Mouse (Mus musculus): ENCODE measurements around the gene Hoxa11. TPM values are rescaled to one million over a fixed set of nuclear protein-coding genes. Genes with fewer than 3 reads are reported as not detected.
A peak's percentile ranks its signal among the peaks of the same experiment; 100 is the strongest.

Gene Hoxa11
- polyA plus RNA-seq, 1 experiment from 2014 or later = not detected

DNA sequence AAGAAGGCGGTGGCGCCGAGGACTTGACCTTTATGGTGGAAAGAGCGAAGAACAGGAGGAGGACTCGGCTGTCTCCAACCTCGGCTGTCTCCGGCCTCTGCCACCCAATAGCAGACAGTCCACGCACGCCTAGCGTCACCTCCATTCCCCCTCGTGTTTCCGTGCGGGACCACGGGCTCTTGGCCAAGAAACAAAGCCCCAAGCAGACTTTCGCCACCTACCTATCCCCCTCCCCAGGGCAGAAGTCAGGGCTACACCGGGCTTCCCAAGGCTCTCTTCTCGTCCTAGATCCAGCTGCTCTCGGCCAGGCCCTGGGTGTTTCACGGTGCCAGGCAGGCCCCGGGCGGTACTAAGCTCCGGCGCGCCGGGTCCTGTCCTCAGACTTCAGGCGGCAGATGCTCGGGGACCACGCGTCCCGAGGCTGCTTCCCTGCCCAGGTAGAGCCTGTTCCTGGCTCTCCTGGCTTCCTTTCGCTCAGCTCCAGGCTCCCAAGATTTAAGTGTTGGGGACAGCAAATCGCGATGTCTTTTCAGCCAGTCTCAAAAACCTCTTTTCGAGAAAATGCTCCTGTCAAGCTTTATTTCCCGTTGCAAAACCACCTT lies 7.3 kb upstream of the Hoxa11 start:
- under 1% methylated on average over 35 of the region's 35 CpGs for WGBS
- ATAC-seq (ENCODE audit: insufficient number of reproducible peaks, insufficient read depth, low FRiP score, low TSS enrichment, low read depth) = no peak
- H3K9me3 ChIP-seq = no peaks in the 10 kb centered on the region
- no peak overlapping the region for H3K9ac ChIP-seq
- peaks cover 93% of the 10 kb centered on the region for H3K27me3 ChIP-seq
- no peaks in the 10 kb centered on the region for H3K36me3 ChIP-seq
- H3K4me2 ChIP-seq = no peak overlapping the region
- H3K27ac ChIP-seq = no peak overlapping the region
- H3K4me1 ChIP-seq = 0 out of 2 replicates have a peak, but pooled peaks cover 4% of the 10 kb centered on the region
- H3K4me3 ChIP-seq = no peak overlapping the region

DNA sequence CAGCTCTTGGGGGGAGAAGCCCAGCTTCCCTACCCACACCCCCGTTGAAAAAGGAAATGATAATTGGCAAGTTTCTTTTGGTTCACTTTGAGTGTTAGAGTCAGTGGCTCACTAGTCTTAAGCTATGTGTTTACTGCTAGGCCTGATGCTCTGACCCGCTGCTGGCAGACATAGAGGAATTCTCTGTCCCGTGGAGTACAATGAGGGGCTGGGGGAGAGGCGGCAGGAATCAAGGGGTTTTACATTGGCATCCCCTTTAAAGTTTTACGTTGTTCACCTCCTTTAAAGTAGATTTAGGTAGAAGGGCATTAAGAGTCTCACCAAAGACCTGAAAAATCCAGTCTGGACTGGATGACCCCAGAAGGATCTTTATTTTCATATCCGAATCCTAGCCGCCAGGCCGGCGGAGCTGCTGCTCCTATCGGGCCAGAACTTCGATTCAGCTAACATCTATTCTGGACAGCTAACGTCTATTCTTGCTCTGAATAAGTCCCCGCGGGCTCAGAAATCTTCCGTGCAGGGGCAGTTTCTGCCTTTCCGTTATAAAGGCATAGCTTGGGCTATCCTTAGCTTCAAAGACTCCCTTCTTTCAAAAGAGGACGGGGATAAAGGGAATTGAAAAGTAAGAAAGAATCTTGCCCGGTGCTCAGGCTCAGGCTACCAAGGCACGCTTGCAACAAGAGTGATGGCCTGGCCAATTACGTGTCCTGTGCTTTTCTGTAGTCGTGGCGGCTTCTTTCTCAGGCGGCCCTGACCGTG lies 6.6 kb upstream of the Hoxa11 start:
- Histone ChIP-seq H3K9ac (no peak overlapping the region), H3K27ac (no peak overlapping the region), H3K4me3 (no peak overlapping the region), H3K27me3 (peaks cover 94% of the 10 kb centered on the region), H3K4me2 (no peak overlapping the region), H3K4me1 (0 out of 2 replicates have a peak, but pooled peaks cover 4% of the 10 kb centered on the region), H3K9me3 (no peaks in the 10 kb centered on the region), H3K36me3 (no peaks in the 10 kb centered on the region)
- no peak for ATAC-seq (ENCODE audit: insufficient number of reproducible peaks, insufficient read depth, low FRiP score, low TSS enrichment, low read depth)
- 2% methylated on average over 24 of the region's 24 CpGs for WGBS

DNA sequence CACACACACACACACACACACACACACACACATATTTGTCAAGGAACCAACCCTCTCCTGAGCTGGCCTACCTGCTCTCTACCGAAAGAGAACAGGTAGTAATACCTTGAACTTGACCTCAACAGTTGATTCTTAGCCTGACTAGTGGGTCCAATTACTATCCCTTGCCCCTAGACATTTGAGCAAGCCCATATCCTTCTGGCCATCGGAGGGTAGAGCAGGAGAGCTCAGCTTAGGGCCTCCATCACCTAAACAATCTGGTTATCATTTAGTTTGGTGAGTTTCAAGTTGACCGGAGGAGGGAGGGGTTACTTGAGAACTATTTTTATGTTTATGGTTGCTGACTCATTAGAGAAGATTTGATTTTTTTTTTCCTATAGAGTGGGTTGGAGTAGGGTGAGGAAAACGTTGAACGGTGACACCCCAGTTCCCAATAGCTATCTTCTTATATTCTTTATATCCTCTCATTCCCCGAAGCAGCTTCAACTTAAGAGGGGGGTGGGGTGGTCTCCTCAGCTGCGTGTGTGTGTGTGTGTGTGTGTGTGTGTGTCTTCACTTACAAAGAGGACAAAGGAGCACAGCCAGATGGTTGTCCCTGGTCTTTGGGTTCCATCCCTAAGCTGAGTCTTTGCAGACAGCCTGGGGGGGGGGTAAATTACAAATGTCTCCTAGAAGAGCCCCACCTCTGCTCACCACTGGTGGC lies 5.7 kb upstream of the Hoxa11 start:
- no peak overlapping the region for H3K27ac ChIP-seq
- 7% methylated on average over 7 of the region's 7 CpGs for WGBS
- H3K4me3 ChIP-seq = no peak overlapping the region
- H3K9me3 ChIP-seq = no peaks in the 10 kb centered on the region
- no peaks in the 10 kb centered on the region for H3K36me3 ChIP-seq
- no peak overlapping the region for H3K9ac ChIP-seq
- H3K27me3 ChIP-seq = peaks cover 95% of the 10 kb centered on the region
- no peak overlapping the region for H3K4me2 ChIP-seq
- ATAC-seq (ENCODE audit: insufficient number of reproducible peaks, insufficient read depth, low FRiP score, low TSS enrichment, low read depth) = no peak
- peaks cover 5% of the 10 kb centered on the region; the same call in 1 of the 2 replicates for H3K4me1 ChIP-seq

DNA sequence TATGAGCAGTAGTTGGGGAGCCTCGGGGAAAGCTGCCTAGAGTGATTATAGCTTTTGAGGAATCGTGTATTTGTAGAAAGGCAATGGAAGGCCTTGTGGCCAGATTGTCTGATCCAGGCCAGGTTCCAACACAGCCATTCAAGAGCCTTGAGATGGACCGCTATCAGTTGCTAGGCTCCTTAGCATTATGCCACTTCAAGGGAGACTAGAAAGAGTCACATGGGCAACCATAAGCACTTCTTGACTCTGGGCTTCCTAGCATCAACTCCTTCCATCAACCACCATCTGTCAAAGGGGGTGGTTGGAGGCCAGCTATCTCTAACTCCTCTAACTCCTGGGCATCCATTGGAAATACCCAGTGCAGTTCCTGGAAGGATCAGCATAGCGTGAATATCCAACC lies 4.2 kb upstream of the Hoxa11 start:
- Histone ChIP-seq H3K27ac (no peak overlapping the region), H3K36me3 (no peaks in the 10 kb centered on the region), H3K4me1 (peaks cover 9% of the 10 kb centered on the region; the same call in 1 of the 2 replicates), H3K4me3 (no peak overlapping the region), H3K9ac (no peak overlapping the region), H3K9me3 (no peaks in the 10 kb centered on the region), H3K4me2 (no peak overlapping the region), H3K27me3 (peaks cover 96% of the 10 kb centered on the region)
- 2% methylated on average over 4 of the region's 4 CpGs for WGBS
- no peak for ATAC-seq (ENCODE audit: insufficient number of reproducible peaks, insufficient read depth, low FRiP score, low TSS enrichment, low read depth)

DNA sequence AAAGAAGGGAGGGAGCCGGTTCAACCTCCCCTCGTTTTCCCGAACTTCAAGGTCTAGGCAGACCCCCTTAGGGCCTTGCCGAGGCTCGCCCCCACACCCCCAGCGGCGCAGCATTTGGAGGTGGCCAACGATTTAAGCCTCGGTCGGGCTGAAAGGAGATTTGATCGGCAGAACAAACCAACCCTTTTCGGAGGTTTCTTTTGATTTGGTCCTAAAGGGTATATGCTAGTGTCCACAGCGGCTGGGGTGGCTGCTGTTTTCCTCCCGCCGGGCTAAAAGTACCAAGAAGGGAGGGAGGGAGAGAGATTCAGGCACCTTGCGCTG lies 3.8 kb upstream of the Hoxa11 start:
- H3K27me3 ChIP-seq = peaks cover 99% of the 10 kb centered on the region

DNA sequence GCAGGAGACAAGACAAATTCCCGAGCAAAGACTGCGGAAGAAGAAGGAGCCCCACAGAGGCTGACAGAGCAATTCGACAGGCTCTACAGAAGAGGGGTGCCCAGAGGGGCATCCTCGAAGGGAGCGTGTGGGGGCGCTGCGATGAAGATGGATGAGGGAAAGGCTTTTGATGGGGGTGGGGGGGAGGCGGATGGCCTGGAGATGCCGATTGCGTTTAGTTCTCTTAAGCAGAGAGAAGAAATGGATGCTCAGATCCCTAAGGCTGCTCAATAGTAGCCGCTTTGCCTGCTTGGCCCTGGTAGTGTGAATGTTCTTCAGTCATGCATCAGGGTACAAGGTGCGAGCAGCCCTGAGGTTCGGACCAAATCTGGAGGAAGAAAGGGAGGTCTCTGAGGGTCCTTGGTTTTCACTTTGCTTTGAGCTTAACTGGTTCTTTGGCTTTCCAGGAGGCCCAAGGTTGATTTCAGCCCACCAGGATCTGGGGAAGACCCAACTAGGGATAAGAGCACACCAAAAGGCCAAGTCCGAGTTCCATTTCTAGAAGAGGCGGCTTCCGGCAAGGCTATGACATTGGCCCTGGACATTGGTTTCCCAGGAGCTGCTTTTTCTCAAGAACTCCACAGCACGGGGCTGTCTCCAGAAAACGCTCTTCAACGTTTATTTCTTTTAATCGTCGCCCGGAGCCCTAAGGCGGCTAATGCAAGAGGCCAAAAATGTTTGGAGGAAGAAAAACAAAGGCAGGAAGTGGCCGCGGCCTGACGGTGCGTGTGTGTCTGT lies 3.2 kb upstream of the Hoxa11 start:
- H3K4me2 ChIP-seq = no peak overlapping the region
- ATAC-seq (ENCODE audit: insufficient number of reproducible peaks, insufficient read depth, low FRiP score, low TSS enrichment, low read depth) = no peak
- no peaks in the 10 kb centered on the region for H3K36me3 ChIP-seq
- H3K9ac ChIP-seq = no peak overlapping the region
- 0 out of 2 replicates have a peak overlapping the region, but pooled peaks have one; percentile 1 for H3K4me3 ChIP-seq
- H3K27me3 ChIP-seq = peaks cover 99% of the 10 kb centered on the region
- no peaks in the 10 kb centered on the region for H3K9me3 ChIP-seq
- peaks cover 9% of the 10 kb centered on the region; the same call in 1 of the 2 replicates for H3K4me1 ChIP-seq
- under 1% methylated on average over 27 of the region's 27 CpGs for WGBS
- no peak overlapping the region for H3K27ac ChIP-seq

More for the DNA sequence above, 3.8 kb upstream of the Hoxa11 start:
- H3K36me3 ChIP-seq = no peaks in the 10 kb centered on the region
- no peak for ATAC-seq (ENCODE audit: insufficient number of reproducible peaks, insufficient read depth, low FRiP score, low TSS enrichment, low read depth)
- no peak overlapping the region for H3K4me2 ChIP-seq
- no peak overlapping the region for H3K27ac ChIP-seq
- H3K9me3 ChIP-seq = no peaks in the 10 kb centered on the region
- no peak overlapping the region for H3K4me3 ChIP-seq
- no peak overlapping the region for H3K9ac ChIP-seq
- WGBS = under 1% methylated on average over 16 of the region's 16 CpGs
- peaks cover 9% of the 10 kb centered on the region; the same call in 1 of the 2 replicates for H3K4me1 ChIP-seq

DNA sequence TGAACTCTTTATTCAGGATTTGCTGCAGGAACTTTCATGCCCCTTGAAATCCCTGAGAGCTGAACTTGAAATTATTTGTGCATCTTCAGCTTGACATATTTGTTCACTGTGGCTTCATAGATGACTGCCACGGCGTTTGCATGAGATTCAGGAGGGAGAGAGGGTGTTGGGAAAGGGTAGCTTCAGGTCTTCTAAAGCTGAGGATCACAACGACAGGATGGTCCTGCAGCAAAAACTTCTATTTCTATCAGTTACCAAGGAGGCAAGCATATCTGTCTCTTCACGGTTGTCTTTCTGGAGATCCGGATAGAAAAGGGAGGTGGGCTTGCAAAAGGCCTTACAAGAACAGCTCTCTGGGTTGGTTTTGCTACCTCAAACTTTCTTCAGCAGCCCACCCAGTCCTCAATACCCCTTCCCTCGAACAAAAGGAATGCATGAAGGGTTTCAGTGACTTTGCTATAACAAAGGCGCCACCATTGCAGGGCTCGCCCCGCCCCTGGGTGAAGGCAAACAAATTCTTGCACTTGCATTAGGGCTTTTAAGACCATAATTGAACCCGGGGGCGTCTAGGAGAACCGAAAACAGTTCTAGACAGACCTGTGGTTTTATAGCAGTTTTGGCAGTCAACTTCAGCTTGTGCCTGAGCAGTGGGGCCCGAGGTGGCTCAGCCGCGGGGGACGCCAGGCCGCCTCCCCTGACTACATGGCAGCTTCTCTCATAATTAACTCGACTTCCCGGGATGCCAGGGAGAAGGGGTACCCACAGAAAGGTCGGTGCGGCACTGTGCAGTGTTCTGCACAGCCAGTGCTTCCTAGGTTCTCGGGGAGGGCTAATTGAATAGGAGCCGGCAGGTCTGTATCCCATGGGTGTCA lies 2.4 kb upstream of the Hoxa11 start:
- Histone ChIP-seq H3K36me3 (no peaks in the 10 kb centered on the region), H3K4me2 (no peak overlapping the region), H3K27ac (no peak overlapping the region), H3K27me3 (peaks cover 99% of the 10 kb centered on the region), H3K9me3 (no peaks in the 10 kb centered on the region), H3K4me1 (peaks cover 9% of the 10 kb centered on the region; the same call in 1 of the 2 replicates), H3K9ac (no peak overlapping the region), H3K4me3 (0 out of 2 replicates have a peak overlapping the region, but pooled peaks have one; percentile 1)
- 1% methylated on average over 23 of the region's 23 CpGs for WGBS
- no peak for ATAC-seq (ENCODE audit: insufficient number of reproducible peaks, insufficient read depth, low FRiP score, low TSS enrichment, low read depth)

DNA sequence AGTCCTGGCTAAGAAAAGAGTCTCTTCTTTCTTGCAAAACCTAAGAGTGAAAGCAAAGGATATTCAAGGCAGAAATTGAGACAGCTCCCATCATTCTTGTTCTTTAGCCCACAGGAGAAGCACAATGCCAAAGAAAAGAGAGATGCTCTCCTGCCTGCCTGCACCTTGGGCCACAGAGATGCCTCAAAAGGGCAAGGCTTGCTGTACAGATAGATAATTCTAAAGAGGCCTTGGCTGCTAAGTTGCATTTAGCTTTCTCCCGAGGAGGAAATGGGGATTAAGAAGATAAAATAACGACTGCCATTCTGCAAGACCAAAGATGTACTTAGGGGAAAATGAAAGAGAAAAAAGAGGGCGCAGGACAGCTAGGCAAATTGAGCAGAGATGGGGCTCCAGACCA lies 1.3 kb upstream of the Hoxa11 start:
- H3K36me3 ChIP-seq = no peaks in the 10 kb centered on the region
- H3K27me3 ChIP-seq = peaks cover 99% of the 10 kb centered on the region
- 4% methylated on average over 3 of the region's 3 CpGs for WGBS
- peaks cover 9% of the 10 kb centered on the region; the same call in 1 of the 2 replicates for H3K4me1 ChIP-seq
- no peak overlapping the region for H3K4me2 ChIP-seq
- H3K9ac ChIP-seq = no peak overlapping the region
- no peaks in the 10 kb centered on the region for H3K9me3 ChIP-seq
- H3K27ac ChIP-seq = no peak overlapping the region
- H3K4me3 ChIP-seq = no peak overlapping the region
- no peak for ATAC-seq (ENCODE audit: insufficient number of reproducible peaks, insufficient read depth, low FRiP score, low TSS enrichment, low read depth)

DNA sequence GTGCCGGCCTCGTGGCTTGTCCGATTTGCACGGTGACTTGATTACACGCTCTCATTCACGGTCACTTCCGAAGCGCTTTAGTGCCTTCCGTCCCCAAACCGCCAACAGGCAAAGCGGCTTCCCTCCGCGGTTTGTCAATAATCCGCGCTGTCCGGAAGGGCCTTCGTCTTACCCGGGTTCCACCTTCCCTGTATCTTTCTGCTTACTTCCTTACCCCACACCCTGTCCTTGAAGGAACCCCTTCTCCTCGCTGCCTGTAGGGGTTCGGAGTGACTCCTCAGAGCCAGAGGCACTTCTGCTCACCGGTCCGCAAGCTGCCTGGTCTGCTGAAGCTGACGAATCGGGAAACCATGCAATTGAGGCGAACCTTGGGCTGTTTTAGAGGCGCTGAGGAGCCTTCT lies 793 bp upstream of the Hoxa11 start:
- ATAC-seq (ENCODE audit: insufficient number of reproducible peaks, insufficient read depth, low FRiP score, low TSS enrichment, low read depth) = no peak
- no peak overlapping the region for H3K27ac ChIP-seq
- H3K27me3 ChIP-seq = peaks cover 99% of the 10 kb centered on the region
- no peak overlapping the region for H3K4me3 ChIP-seq
- under 1% methylated on average over 26 of the region's 26 CpGs for WGBS
- H3K36me3 ChIP-seq = no peaks in the 10 kb centered on the region
- peaks cover 9% of the 10 kb centered on the region; the same call in 1 of the 2 replicates for H3K4me1 ChIP-seq
- H3K9me3 ChIP-seq = no peaks in the 10 kb centered on the region
- no peak overlapping the region for H3K4me2 ChIP-seq
- H3K9ac ChIP-seq = no peak overlapping the region

DNA sequence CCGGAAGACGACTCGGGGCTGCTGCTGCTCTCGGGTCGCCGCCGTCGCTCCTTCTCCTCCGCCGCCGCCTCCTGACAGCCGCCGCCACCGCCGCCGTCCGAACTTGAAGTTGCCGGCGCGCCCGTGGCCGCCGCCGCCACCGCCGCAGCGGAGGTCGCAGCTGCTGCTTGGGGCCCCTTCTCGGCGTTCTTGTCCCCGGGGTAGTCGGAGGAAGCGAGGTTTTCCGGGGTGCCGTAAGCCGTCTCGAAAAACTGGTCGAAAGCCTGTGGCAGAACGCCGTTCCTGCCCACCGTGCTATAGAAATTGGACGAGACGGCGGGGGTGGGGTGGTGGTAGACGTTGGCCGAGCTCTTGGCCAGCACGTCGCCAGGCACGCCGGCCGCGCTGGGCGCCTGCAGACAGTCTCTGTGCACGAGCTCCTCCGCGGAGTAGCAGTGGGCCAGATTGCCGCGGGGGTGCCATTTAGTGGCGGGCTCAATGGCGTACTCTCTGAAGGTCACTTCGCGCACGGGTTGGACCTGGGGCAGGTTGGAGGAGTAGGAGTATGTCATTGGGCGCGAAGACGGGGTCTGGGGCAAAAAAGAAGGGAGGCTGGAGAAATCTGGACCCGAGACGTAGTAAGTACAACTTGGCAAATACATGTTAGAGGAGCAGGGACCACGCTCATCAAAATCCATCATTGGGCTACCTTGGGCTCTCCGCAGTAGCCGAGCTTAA lies 412 bp downstream of the Hoxa11 start:
- H3K4me1 ChIP-seq = peaks cover 9% of the 10 kb centered on the region; the same call in 1 of the 2 replicates
- ATAC-seq (ENCODE audit: insufficient number of reproducible peaks, insufficient read depth, low FRiP score, low TSS enrichment, low read depth) = no peak
- H3K36me3 ChIP-seq = no peaks in the 10 kb centered on the region
- H3K9ac ChIP-seq = no peak overlapping the region
- H3K9me3 ChIP-seq = no peaks in the 10 kb centered on the region
- H3K27ac ChIP-seq = no peak overlapping the region
- WGBS = 1% methylated on average over 68 of the region's 71 CpGs
- peaks cover 99% of the 10 kb centered on the region for H3K27me3 ChIP-seq
- H3K4me2 ChIP-seq = no peak overlapping the region
- no peak overlapping the region for H3K4me3 ChIP-seq
